27 mouse cellular contexts compared by ENCODE assay signal in the genomic region with DNA sequence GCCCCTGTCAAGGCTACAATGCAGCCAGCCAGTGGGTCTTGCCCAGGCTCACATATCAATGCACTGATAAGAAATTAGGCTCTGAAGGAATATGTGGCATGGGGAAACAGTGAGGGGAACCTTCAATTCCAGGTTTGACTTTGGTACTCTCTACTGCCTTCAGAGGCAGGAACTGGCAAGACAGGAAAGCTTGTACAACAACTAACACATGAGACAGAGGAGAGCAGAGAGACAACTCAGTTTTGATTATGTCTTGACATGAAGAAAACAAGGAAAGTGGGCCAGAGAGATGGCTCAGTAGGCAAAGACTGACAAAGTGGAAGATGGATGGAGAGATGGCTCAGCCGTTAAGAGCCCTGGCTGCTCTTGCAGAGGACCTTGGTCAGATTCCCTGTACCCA. TPM values are rescaled to one million over a fixed set of nuclear protein-coding genes. Genes with fewer than 3 reads are reported as not detected.
DNase-seq lines count a peak whose midpoint lies in the region; ATAC-seq and TF ChIP-seq lines count a peak whose summit lies in the region.
"Had no signal": no experiment of that assay in that cellular context is flagged by ENCODE, and none has a peak within 500 bp of the region (broad histone marks: within the 10 kb centered on the region; RNA-seq: fewer than 3 reads in every experiment).

No protein-coding gene starts in this region.

- intact Hi-C loops in heart, adult 2 months (cut with DNase I), result no loop called here
- intact Hi-C loops in left cerebral cortex, adult 2 months (cut with DNase I), result no loop called here
- intact Hi-C loops in left cerebral cortex, postnatal 10 days (cut with DNase I), result no loop called here

- H3K36me3 ChIP-seq in heart, adult 2 months (ENCODE audit: control insufficient read depth, insufficient read depth, low read length), result peaks cover 11% of the 10 kb centered on the region
- peaks cover 48% of the 10 kb centered on the region for H3K36me3 ChIP-seq in heart, embryonic 10.5 days
- peaks cover 34% of the 10 kb centered on the region for H3K36me3 ChIP-seq in midbrain, postnatal 0 days (ENCODE audit: insufficient read depth, low read length)
- peaks cover 7% of the 10 kb centered on the region; the same call in 1 of the 2 replicates for H3K36me3 ChIP-seq in midbrain, embryonic 14.5 days (ENCODE audit: control insufficient read depth, insufficient read depth, low read length)
- H3K36me3 ChIP-seq in stomach, postnatal 0 days (ENCODE audit: control insufficient read depth, insufficient read depth, low read length), result peaks cover 27% of the 10 kb centered on the region

- H3K9me3 ChIP-seq in heart, embryonic 10.5 days, result no peaks in the 10 kb centered on the region
- no peaks in the 10 kb centered on the region for H3K9me3 ChIP-seq in midbrain, postnatal 0 days (ENCODE audit: low read length)
- no peaks in the 10 kb centered on the region for H3K9me3 ChIP-seq in midbrain, embryonic 14.5 days (ENCODE audit: control insufficient read depth, low read length)
- H3K9me3 ChIP-seq in stomach, postnatal 0 days (ENCODE audit: control insufficient read depth, low read length), result no peaks in the 10 kb centered on the region
- H3K9me3 ChIP-seq: hindbrain, embryonic 13.5 days; limb, embryonic 15.5 days; midbrain, embryonic 15.5 days had no signal

- DNase-seq in heart, adult 2 months, result no peak
- DNase-seq in heart, embryonic 10.5 days (ENCODE audit: low spot score), result no peak
- DNase-seq in left cerebral cortex, adult 2 months (ENCODE audit: extremely low spot score in 1 of 2, low spot score in 2 of 2), result no peak
- DNase-seq in left cerebral cortex, postnatal 10 days (ENCODE audit: extremely low spot score in 1 of 2, low spot score in 2 of 2), result no peak
- no peak for DNase-seq in midbrain, postnatal 0 days (ENCODE audit: low spot score)
- DNase-seq in midbrain, embryonic 14.5 days, result no peak
- DNase-seq in stomach, postnatal 0 days (ENCODE audit: low spot score), result no peak
- DNase-seq: adrenal gland, adult 2 months; cerebellum, adult 2 months; cerebellum, postnatal 14 days; gastrocnemius, postnatal 14 days; heart, postnatal 36 days; kidney, adult 18-20 months; kidney, postnatal 4 days; lung, postnatal 4 days; right cerebral cortex, adult 18-20 months; spleen, adult 18-20 months; thymus, adult 18-20 months; thymus, postnatal 25 days had no signal

- 96% methylated on average over 1 of the region's 1 CpGs for WGBS in heart, adult 2 months
- 88% methylated on average over 1 of the region's 1 CpGs for WGBS in heart, embryonic 10.5 days
- WGBS in midbrain, postnatal 0 days, result 100% methylated on average over 1 of the region's 1 CpGs
- 95% methylated on average over 1 of the region's 1 CpGs for WGBS in midbrain, embryonic 14.5 days
- 100% methylated on average over 1 of the region's 1 CpGs for WGBS in stomach, postnatal 0 days

- ATAC-seq in midbrain, postnatal 0 days (ENCODE audit: low FRiP score), result no peak
- no peak for ATAC-seq in midbrain, embryonic 14.5 days (ENCODE audit: low FRiP score, low TSS enrichment)
- ATAC-seq in stomach, postnatal 0 days (ENCODE audit: low FRiP score, low TSS enrichment), result no peak
- ATAC-seq: activated CD4-positive, CD25-positive, alpha-beta regulatory T cell, adult 4 months; lung, postnatal 0 days; midbrain, embryonic 15.5 days had no signal

- no peak overlapping the region for H3K9ac ChIP-seq in heart, adult 2 months (ENCODE audit: low read depth, low read length)
- H3K9ac ChIP-seq in midbrain, postnatal 0 days (replicated peaks; ENCODE audit: low read length, poor library complexity, severe bottlenecking), result no peak overlapping the region
- no peak overlapping the region for H3K9ac ChIP-seq in midbrain, embryonic 14.5 days (replicated peaks; ENCODE audit: low read length)
- no peak overlapping the region for H3K9ac ChIP-seq in stomach, postnatal 0 days (ENCODE audit: low read length)
- H3K9ac ChIP-seq: hindbrain, embryonic 13.5 days; limb, embryonic 15.5 days; midbrain, embryonic 15.5 days had no signal

- no peaks in the 10 kb centered on the region for H3K27me3 ChIP-seq in heart, adult 2 months (ENCODE audit: control insufficient read depth, insufficient read depth, low read length)
- no peaks in the 10 kb centered on the region for H3K27me3 ChIP-seq in heart, embryonic 10.5 days (ENCODE audit: insufficient read depth, poor library complexity, severe bottlenecking)
- no peaks in the 10 kb centered on the region for H3K27me3 ChIP-seq in midbrain, postnatal 0 days (ENCODE audit: insufficient read depth, low read length)
- H3K27me3 ChIP-seq in midbrain, embryonic 14.5 days (ENCODE audit: control insufficient read depth, insufficient read depth, low read length), result no peaks in the 10 kb centered on the region
- no peaks in the 10 kb centered on the region for H3K27me3 ChIP-seq in stomach, postnatal 0 days (ENCODE audit: control insufficient read depth, insufficient read depth, low read length)
- H3K27me3 ChIP-seq: hindbrain, embryonic 13.5 days; limb, embryonic 15.5 days; midbrain, embryonic 15.5 days had no signal

- TF ChIP-seq CTCF in heart, adult 2 months (IDR thresholded peaks at IDR 0.05), result peak; percentile 24
- peak; percentile 5; the same call in 1 of the 2 replicates for TF ChIP-seq CTCF in left cerebral cortex, adult 2 months (IDR thresholded peaks at IDR 0.05)
- peak; percentile 40; the same call in 1 of the 2 replicates for TF ChIP-seq CTCF in midbrain, postnatal 0 days (IDR thresholded peaks at IDR 0.05)
- TF ChIP-seq CTCF in stomach, postnatal 0 days (IDR thresholded peaks at IDR 0.05; ENCODE audit: low read depth), result no peak; the same call in 1 of the 2 replicates

- H3K27ac ChIP-seq in heart, adult 2 months, result no peak overlapping the region
- no peak overlapping the region for H3K27ac ChIP-seq in heart, embryonic 10.5 days
- no peak overlapping the region for H3K27ac ChIP-seq in left cerebral cortex, adult 2 months
- no peak overlapping the region for H3K27ac ChIP-seq in midbrain, postnatal 0 days (ENCODE audit: low read depth, low read length)
- no peak overlapping the region for H3K27ac ChIP-seq in midbrain, embryonic 14.5 days (replicated peaks; ENCODE audit: low read depth, low read length)
- no peak overlapping the region for H3K27ac ChIP-seq in stomach, postnatal 0 days (replicated peaks)
- H3K27ac ChIP-seq: hindbrain, embryonic 13.5 days; midbrain, embryonic 15.5 days had no signal

- TF ChIP-seq POLR2A in heart, adult 2 months (IDR thresholded peaks at IDR 0.05; ENCODE audit: insufficient read depth, low read depth, low read length), result no peak

- H3K79me2 ChIP-seq in heart, adult 2 months (replicated peaks; ENCODE audit: control insufficient read depth, insufficient read depth, low read length), result 0 out of 2 replicates have a peak, but pooled peaks cover 1% of the 10 kb centered on the region

- TF ChIP-seq EP300 in heart, adult 2 months (IDR thresholded peaks at IDR 0.05; ENCODE audit: insufficient read depth, low read depth, low read length), result no peak
- no peak for TF ChIP-seq EP300 in stomach, postnatal 0 days (optimal IDR thresholded peaks at IDR 0.05)

- no peak overlapping the region for H3K4me3 ChIP-seq in heart, adult 2 months
- H3K4me3 ChIP-seq in heart, embryonic 10.5 days, result no peak overlapping the region
- H3K4me3 ChIP-seq in left cerebral cortex, adult 2 months, result no peak overlapping the region
- no peak overlapping the region for H3K4me3 ChIP-seq in midbrain, postnatal 0 days (ENCODE audit: low read depth, low read length)
- H3K4me3 ChIP-seq in midbrain, embryonic 14.5 days (replicated peaks; ENCODE audit: low read depth, low read length), result no peak overlapping the region
- H3K4me3 ChIP-seq in stomach, postnatal 0 days (ENCODE audit: low read depth, low read length), result no peak overlapping the region
- H3K4me3 ChIP-seq: erythroblast, embryonic 14.5 days; hindbrain, embryonic 13.5 days; limb, embryonic 15.5 days; megakaryocyte, embryonic 14.5 days; midbrain, embryonic 15.5 days had no signal

- H3K4me2 ChIP-seq in midbrain, postnatal 0 days (ENCODE audit: low read depth, low read length, poor library complexity, severe bottlenecking), result no peak overlapping the region
- H3K4me2 ChIP-seq in midbrain, embryonic 14.5 days (ENCODE audit: low read length), result no peak overlapping the region
- H3K4me2 ChIP-seq in stomach, postnatal 0 days (replicated peaks; ENCODE audit: low read depth), result no peak overlapping the region
- H3K4me2 ChIP-seq: heart, embryonic 11.5 days; hindbrain, embryonic 13.5 days; limb, embryonic 15.5 days; midbrain, embryonic 15.5 days had no signal

- H3K4me1 ChIP-seq in heart, adult 2 months (ENCODE audit: control insufficient read depth, insufficient read depth, low read length), result peaks cover 2% of the 10 kb centered on the region
- 0 out of 2 replicates have a peak, but pooled peaks cover 5% of the 10 kb centered on the region for H3K4me1 ChIP-seq in heart, embryonic 10.5 days
- 0 out of 2 replicates have a peak, but pooled peaks cover 3% of the 10 kb centered on the region for H3K4me1 ChIP-seq in midbrain, postnatal 0 days (ENCODE audit: insufficient read depth, low read length)
- peaks cover 5% of the 10 kb centered on the region for H3K4me1 ChIP-seq in midbrain, embryonic 14.5 days (ENCODE audit: control insufficient read depth, insufficient read depth, low read length)
- H3K4me1 ChIP-seq in stomach, postnatal 0 days (replicated peaks; ENCODE audit: control insufficient read depth, insufficient read depth), result no peaks in the 10 kb centered on the region

RNA-seq across cellular contexts. Expression of a gene that starts 23.5 kb away (rescaled TPM):
- 10 to 100 TPM; 16.8 to 27.1 TPM for total RNA-seq in heart, adult 2 months (2021)
- 10.5 and 13.6 TPM in 2 replicates for polyA plus RNA-seq in heart, adult 2 months (2012; rRNA removed)
- 5.2 and 8.2 TPM in 2 replicates for polyA plus RNA-seq in heart, embryonic 10.5 days (2016; fragmentation: Nextera tagmentation; extraction: Ambion mirVana)
- total RNA-seq in left cerebral cortex, adult 2 months (2021), result 10 to 100 TPM; 16.2 to 16.6 TPM
- 10 to 100 TPM; 29.1 to 32.8 TPM for total RNA-seq in left cerebral cortex, postnatal 10 days (2021)
- total RNA-seq in midbrain, postnatal 0 days (2014; rRNA removed), result 11.1 and 16.6 TPM in 2 replicates
- polyA plus RNA-seq in midbrain, postnatal 0 days (2015; fragmentation: Nextera tagmentation; extraction: Ambion mirVana), result 2.9 and 3.7 TPM in 2 replicates
- 3.0 and 4.1 TPM in 2 replicates for polyA plus RNA-seq in midbrain, embryonic 14.5 days (2014; fragmentation: Nextera tagmentation; extraction: Ambion mirVana)
- polyA plus RNA-seq in stomach, postnatal 0 days (2015; fragmentation: Nextera tagmentation; extraction: Ambion mirVana), result 5.1 and 7.5 TPM in 2 replicates
